Mouse (Mus musculus) ES-Bruce4 (cell line): ENCODE measurements at regions not wholly inside any gene's neighbourhood (a gene's known extent, or its start where the extent isn't known, plus 50 kb on each side); places are given as distances from the start of the nearest gene placed in this dataset.

Source experiments
- H3K27ac ChIP-seq: 2 replicates; pipeline ENCODE4 v1.5.1; 2012; ENCODE audit warnings: low read length, inconsistent platforms; ENCODE audit not compliant: insufficient read depth
- H3K27me3 ChIP-seq: 2 replicates; pipeline ENCODE4 v1.6.1; 2012; ENCODE audit warnings: mild to moderate bottlenecking, low read length, inconsistent platforms; ENCODE audit not compliant: control insufficient read depth, poor library complexity, insufficient read depth, severe bottlenecking
- H3K36me3 ChIP-seq: 2 replicates; pipeline ENCODE4 v1.6.1; 2012; ENCODE audit warnings: inconsistent platforms, mild to moderate bottlenecking, low read length, moderate library complexity; ENCODE audit not compliant: control insufficient read depth, poor library complexity, insufficient read depth, severe bottlenecking
- H3K4me1 ChIP-seq: one replicate; pipeline ENCODE4 v1.8.1; 2011; ENCODE audit warnings: low read length; ENCODE audit not compliant: control insufficient read depth, insufficient read depth
- H3K4me3 ChIP-seq: 2 replicates; pipeline ENCODE4 v1.5.1; 2011; ENCODE audit warnings: low read depth, mild to moderate bottlenecking, low read length
- H3K9ac ChIP-seq: 2 replicates; pipeline ENCODE4 v1.6.1; 2012; ENCODE audit warnings: low read depth, mild to moderate bottlenecking, inconsistent platforms; ENCODE audit not compliant: poor library complexity, severe bottlenecking
- H3K9me3 ChIP-seq: replicated peaks from 2 replicates; pipeline ENCODE4 v1.6.1; 2012; ENCODE audit warnings: mild to moderate bottlenecking, low read length, inconsistent platforms; ENCODE audit not compliant: control insufficient read depth, poor library complexity, insufficient read depth, severe bottlenecking
- CTCF ChIP-seq: IDR thresholded peaks from one replicate; pipeline ENCODE4 v1.8.1; 2011; ENCODE audit warnings: low read depth, low read length
- EP300 ChIP-seq: IDR thresholded peaks from 2 replicates; pipeline ENCODE4 v1.6.1; 2011; ENCODE audit warnings: low read depth, low read length; ENCODE audit not compliant: insufficient read depth
- POLR2A ChIP-seq: IDR thresholded peaks from one replicate; pipeline ENCODE4 v1.8.1; 2011; ENCODE audit warnings: low read length; ENCODE audit not compliant: insufficient read depth

DNA sequence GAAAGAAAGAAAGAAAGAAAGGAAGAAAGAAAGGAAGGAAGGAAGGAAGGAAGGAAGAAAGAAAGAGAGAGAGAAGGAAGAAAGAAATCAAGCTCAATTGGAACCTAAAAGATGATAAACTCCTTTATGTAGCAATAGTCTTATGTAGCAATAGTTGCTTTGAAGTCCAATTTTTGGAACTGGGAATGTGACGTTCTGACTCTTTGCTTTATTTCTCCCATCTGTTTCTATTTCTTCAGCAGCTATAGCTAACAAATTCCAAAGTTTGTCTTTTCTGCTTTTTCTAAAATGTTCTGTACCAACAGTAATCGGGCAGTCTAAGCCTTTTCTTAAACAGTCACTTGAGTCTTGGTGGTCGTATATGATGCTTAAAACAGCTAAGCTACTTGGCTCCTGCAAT lies 287.7 kb downstream of the Lmx1a start:
- H3K27ac ChIP-seq, result no peak overlapping the region

DNA sequence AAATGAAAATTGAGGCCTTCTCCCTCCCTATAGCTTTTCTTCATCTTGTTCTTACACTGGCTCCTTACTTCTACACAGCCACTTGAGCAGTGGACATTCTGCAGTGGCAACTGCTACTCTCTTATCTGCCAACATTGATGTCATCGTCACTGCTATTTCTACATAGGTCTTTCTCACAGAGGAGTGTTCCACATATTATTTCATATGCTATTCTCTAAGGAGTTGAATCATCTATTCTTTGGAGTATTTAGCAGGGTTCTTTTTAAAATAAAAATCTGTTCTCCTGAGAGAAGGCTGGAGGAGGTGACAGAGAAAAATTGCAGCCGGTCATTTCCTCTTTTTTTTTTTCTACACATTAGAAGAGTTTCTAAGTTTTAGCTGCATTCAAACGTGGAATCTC lies 290.1 kb downstream of the Lmx1a start:
- TF ChIP-seq EP300, result no peak
- no peaks in the 10 kb centered on the region for H3K4me1 ChIP-seq
- no peaks in the 10 kb centered on the region for H3K36me3 ChIP-seq
- no peaks in the 10 kb centered on the region for H3K9me3 ChIP-seq
- no peak overlapping the region for H3K9ac ChIP-seq
- H3K27me3 ChIP-seq, result no peaks in the 10 kb centered on the region
- H3K27ac ChIP-seq, result no peak overlapping the region
- H3K4me3 ChIP-seq, result no peak overlapping the region

More for the DNA sequence above, 287.7 kb downstream of the Lmx1a start:
- TF ChIP-seq EP300 (no peak), POLR2A (no peak), CTCF (no peak)
- Histone ChIP-seq H3K9ac (no peak overlapping the region), H3K36me3 (no peaks in the 10 kb centered on the region), H3K4me1 (no peaks in the 10 kb centered on the region), H3K9me3 (no peaks in the 10 kb centered on the region), H3K4me3 (no peak overlapping the region), H3K27me3 (no peaks in the 10 kb centered on the region)

DNA sequence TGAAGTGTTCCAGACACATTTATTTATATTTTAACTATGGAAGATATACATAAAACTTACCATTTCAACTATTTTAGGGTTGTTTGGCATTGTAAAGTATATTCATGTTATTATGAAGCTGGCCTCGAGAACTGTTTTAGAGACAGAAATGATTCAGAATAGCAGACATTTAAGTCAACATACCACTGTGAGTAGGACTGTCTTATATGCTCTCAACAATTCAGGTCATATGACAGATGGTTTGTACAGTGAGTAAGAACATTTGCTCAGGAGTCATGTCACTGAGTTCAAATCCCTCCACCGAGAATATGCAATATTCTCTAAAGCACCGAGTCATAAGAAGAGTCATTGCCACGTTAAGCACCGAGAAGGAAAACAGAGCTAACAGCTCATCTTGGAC lies 290.6 kb downstream of the Lmx1a start:
- Histone ChIP-seq H3K9me3 (no peaks in the 10 kb centered on the region), H3K4me1 (no peaks in the 10 kb centered on the region), H3K36me3 (no peaks in the 10 kb centered on the region), H3K4me3 (no peak overlapping the region), H3K27ac (no peak overlapping the region), H3K9ac (no peak overlapping the region), H3K27me3 (no peaks in the 10 kb centered on the region)
- TF ChIP-seq EP300 (no peak), POLR2A (no peak)

DNA sequence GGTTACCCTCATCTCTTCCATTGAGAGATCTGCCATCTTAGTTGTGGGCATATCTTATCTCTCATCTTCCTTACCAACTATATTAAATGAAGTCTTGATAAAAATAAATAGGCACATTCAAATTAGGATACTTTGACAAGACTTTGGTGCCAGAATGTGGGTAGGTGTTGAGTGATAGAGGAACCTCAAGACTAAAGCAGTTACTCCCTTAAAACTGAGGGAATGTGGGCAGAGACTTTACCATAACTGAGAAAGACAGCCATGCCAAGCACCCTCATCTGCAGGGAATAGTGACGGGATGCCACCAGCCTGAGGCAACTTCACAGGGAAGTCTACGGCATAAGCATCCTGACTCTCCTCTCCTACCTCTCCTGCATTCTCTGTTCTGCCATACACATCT lies 292.3 kb downstream of the Lmx1a start:
- TF ChIP-seq CTCF, result no peak
- TF ChIP-seq EP300, result no peak
- TF ChIP-seq POLR2A, result no peak

DNA sequence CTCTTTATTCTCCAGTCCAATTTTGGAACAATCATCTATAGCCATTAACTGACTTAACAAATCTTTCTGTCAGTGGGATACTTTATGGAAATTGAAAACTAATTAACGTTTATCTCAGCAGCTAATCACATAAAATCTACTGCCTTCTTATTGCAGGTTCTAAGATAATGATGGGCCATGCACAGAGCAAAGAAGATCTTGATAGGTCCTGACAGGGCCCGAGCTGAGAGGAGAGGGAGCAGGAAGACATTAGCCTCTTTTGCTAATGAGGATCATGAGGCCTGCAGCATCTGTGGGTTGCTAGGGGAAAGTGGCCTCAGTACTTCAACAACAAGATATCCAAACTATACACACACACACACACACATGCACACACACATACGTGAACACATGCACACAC lies 318.4 kb downstream of the Lmx1a start:
- H3K27me3 ChIP-seq, result no peaks in the 10 kb centered on the region
- H3K4me3 ChIP-seq, result no peak overlapping the region
- peaks cover 9% of the 10 kb centered on the region; the same call in 1 of the 2 replicates for H3K9me3 ChIP-seq
- H3K4me1 ChIP-seq, result no peaks in the 10 kb centered on the region
- H3K36me3 ChIP-seq, result no peaks in the 10 kb centered on the region
- TF ChIP-seq EP300 (no peak), POLR2A (no peak), CTCF (no peak)
- no peak overlapping the region for H3K9ac ChIP-seq
- no peak overlapping the region for H3K27ac ChIP-seq

More for the DNA sequence above, 292.3 kb downstream of the Lmx1a start:
- no peak overlapping the region for H3K27ac ChIP-seq
- no peaks in the 10 kb centered on the region for H3K9me3 ChIP-seq
- no peaks in the 10 kb centered on the region for H3K36me3 ChIP-seq
- H3K27me3 ChIP-seq, result no peaks in the 10 kb centered on the region
- H3K9ac ChIP-seq, result no peak overlapping the region
- no peaks in the 10 kb centered on the region for H3K4me1 ChIP-seq
- H3K4me3 ChIP-seq, result no peak overlapping the region

DNA sequence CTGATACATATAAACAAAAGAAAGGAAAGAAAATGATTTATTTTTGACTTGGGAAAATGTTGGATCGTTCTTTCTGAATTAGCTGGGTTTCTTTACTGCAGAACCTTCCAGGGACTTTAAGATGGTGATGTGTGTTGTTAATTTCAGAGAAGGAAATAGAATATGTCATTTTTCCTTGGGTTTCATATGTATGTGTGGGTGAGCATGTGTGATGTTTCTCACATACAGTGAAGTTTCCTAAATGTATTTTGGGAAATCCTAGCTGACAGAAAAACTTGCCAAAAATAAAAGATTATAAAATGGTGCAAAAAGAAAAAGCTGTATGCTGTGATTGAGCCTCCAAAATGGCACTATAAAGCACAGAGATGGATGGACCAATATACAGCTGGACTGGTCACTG lies 319.2 kb downstream of the Lmx1a start:
- no peaks in the 10 kb centered on the region for H3K36me3 ChIP-seq
- TF ChIP-seq POLR2A (no peak), CTCF (no peak), EP300 (no peak)
- H3K4me1 ChIP-seq, result no peaks in the 10 kb centered on the region
- no peak overlapping the region for H3K4me3 ChIP-seq
- H3K27me3 ChIP-seq, result no peaks in the 10 kb centered on the region
- H3K9ac ChIP-seq, result no peak overlapping the region
- H3K27ac ChIP-seq, result no peak overlapping the region
- peaks cover 9% of the 10 kb centered on the region; the same call in 1 of the 2 replicates for H3K9me3 ChIP-seq

DNA sequence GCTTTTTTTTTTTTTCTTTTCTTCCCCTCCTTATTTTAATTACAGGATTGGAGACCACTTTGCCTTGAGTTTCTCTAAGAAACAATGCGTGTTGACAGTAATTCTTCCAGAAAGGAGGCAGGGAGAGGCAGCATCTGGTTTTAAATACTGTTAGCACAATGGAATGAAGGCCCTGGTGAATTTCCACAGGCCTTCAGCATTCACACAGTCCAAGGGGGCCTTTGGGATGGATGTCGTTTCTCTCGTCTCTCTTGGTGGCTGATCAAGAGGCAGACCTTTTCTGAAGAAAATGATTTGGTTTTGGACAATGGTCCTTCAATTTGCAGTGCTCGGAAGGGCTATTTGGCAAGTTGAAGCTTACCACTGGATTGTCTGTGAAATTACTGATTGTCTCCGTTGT lies 321.4 kb downstream of the Lmx1a start:
- TF ChIP-seq EP300 (no peak), POLR2A (no peak), CTCF (no peak)
- H3K9ac ChIP-seq, result no peak overlapping the region
- no peaks in the 10 kb centered on the region for H3K36me3 ChIP-seq
- H3K27ac ChIP-seq, result no peak overlapping the region
- no peaks in the 10 kb centered on the region for H3K4me1 ChIP-seq
- no peaks in the 10 kb centered on the region for H3K27me3 ChIP-seq
- H3K4me3 ChIP-seq, result no peak overlapping the region
- peaks cover 6% of the 10 kb centered on the region; the same call in 1 of the 2 replicates for H3K9me3 ChIP-seq
